Mouse (Mus musculus) liver, postnatal 0 days (tissue): ENCODE data around the gene Aff4.

Source experiments
- CTCF ChIP-seq: sonication (generic); IDR thresholded peaks from 2 replicates; pipeline ENCODE4 v1.5.1; 2016; ENCODE audit warnings: antibody characterized with exemption, low read depth
- EP300 ChIP-seq: IDR thresholded peaks from 2 replicates; pipeline ENCODE4 v1.6.1; 2016; ENCODE audit warnings: antibody characterized with exemption, low read depth, mild to moderate bottlenecking

GRCm38 (mm10) chr11:53308884-53309310 lies 41.7 kb upstream of the Aff4 start:
- TF ChIP-seq EP300, result no peak
- no peak for TF ChIP-seq CTCF
